16 mouse cellular contexts compared by ENCODE assay signal in the genomic region with DNA sequence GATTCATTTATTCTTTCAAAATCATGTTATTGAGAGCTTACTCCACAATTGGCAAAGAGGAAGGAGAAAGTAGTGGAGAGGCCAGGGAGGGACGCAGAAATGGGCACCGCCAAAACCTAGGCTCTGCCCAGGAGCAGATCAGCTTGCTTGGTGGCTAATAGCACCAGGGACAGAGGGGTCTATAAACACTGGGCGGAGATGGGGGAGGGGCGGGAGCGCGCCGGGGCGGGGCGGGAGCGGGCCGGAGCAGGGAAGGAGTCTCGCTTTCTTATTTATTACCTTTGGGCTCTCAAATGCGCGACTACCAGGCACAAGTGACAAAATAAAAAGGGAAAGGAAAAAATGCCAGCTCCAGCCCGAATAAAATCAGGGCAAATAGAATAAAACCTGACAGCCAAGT. TPM values are rescaled to one million over a fixed set of nuclear protein-coding genes. Genes with fewer than 3 reads are reported as not detected.
A peak's percentile ranks its signal among the peaks of the same experiment; 100 is the strongest.
DNase-seq lines count a peak whose midpoint lies in the region; ATAC-seq and TF ChIP-seq lines count a peak whose summit lies in the region.
"Had no signal": no experiment of that assay in that cellular context is flagged by ENCODE, and none has a peak within 500 bp of the region (broad histone marks: within the 10 kb centered on the region; RNA-seq: fewer than 3 reads in every experiment).

No protein-coding gene starts in this region.

- DNase-seq in embryo, embryonic 9.5 days (ENCODE audit: extremely low spot score): peak; percentile 49
- DNase-seq in embryo, embryonic 10.5 days (ENCODE audit: low spot score): no peak
- no peak for DNase-seq in forebrain, embryonic 14.5 days (ENCODE audit: low spot score)
- DNase-seq in hindbrain, postnatal 0 days (ENCODE audit: low spot score): no peak
- DNase-seq in testis, postnatal 10 days (ENCODE audit: low spot score): no peak
- DNase-seq in right cerebral cortex, postnatal 36 days (ENCODE audit: low spot score in 2 of 2): no peak
- no peak for DNase-seq in liver, postnatal 0 days
- DNase-seq: adrenal gland, postnatal 10 days; cerebellum, postnatal 25 days; gastrocnemius, adult 2 months; kidney, postnatal 10 days; liver; thymus, adult 2 months had no signal

- H3K4me1 ChIP-seq in forebrain, embryonic 14.5 days (ENCODE audit: control insufficient read depth, insufficient read depth, low read length): peaks cover 30% of the 10 kb centered on the region
- peaks cover 20% of the 10 kb centered on the region for H3K4me1 ChIP-seq in hindbrain, postnatal 0 days (ENCODE audit: insufficient read depth, low read length)
- H3K4me1 ChIP-seq in midbrain, embryonic 16.5 days (ENCODE audit: control insufficient read depth, insufficient read depth, low read length): peaks cover 40% of the 10 kb centered on the region
- no peaks in the 10 kb centered on the region for H3K4me1 ChIP-seq in liver, postnatal 0 days (ENCODE audit: insufficient read depth)

- 0 out of 2 replicates have a peak, but pooled peaks cover 6% of the 10 kb centered on the region for H3K27me3 ChIP-seq in forebrain, embryonic 14.5 days (replicated peaks; ENCODE audit: control insufficient read depth, insufficient read depth, low read length)
- H3K27me3 ChIP-seq in hindbrain, postnatal 0 days (ENCODE audit: insufficient read depth, low read length): no peaks in the 10 kb centered on the region
- peaks cover 5% of the 10 kb centered on the region; the same call in 1 of the 2 replicates for H3K27me3 ChIP-seq in midbrain, embryonic 16.5 days (ENCODE audit: control insufficient read depth, insufficient read depth, low read depth, low read length)
- H3K27me3 ChIP-seq in liver, postnatal 0 days (ENCODE audit: insufficient read depth, low read length): peaks cover 67% of the 10 kb centered on the region

- H3K4me2 ChIP-seq in forebrain, embryonic 14.5 days (ENCODE audit: low read length): peak overlapping the region; percentile 36
- peak overlapping the region; percentile 40 for H3K4me2 ChIP-seq in hindbrain, postnatal 0 days (ENCODE audit: low read depth, low read length)
- H3K4me2 ChIP-seq in midbrain, embryonic 16.5 days (ENCODE audit: low read length): peak overlapping the region; percentile 36
- no peak overlapping the region for H3K4me2 ChIP-seq in liver, postnatal 0 days (ENCODE audit: low read depth, low read length)

- under 1% methylated on average over 15 of the region's 15 CpGs for WGBS in forebrain, embryonic 14.5 days
- 5% methylated on average over 15 of the region's 15 CpGs for WGBS in hindbrain, postnatal 0 days
- 1% methylated on average over 15 of the region's 15 CpGs for WGBS in midbrain, embryonic 16.5 days
- 6% methylated on average over 15 of the region's 15 CpGs for WGBS in liver, postnatal 0 days (ENCODE audit: insufficient replicate concordance)

- no peak for TF ChIP-seq CTCF in hindbrain, postnatal 0 days (IDR thresholded peaks at IDR 0.05; ENCODE audit: low read depth)
- TF ChIP-seq CTCF in liver, postnatal 0 days (IDR thresholded peaks at IDR 0.05; ENCODE audit: low read depth): no peak

- no peaks in the 10 kb centered on the region for H3K9me3 ChIP-seq in forebrain, embryonic 14.5 days (replicated peaks; ENCODE audit: control insufficient read depth, low read length)
- no peaks in the 10 kb centered on the region for H3K9me3 ChIP-seq in hindbrain, postnatal 0 days (ENCODE audit: low read length)
- no peaks in the 10 kb centered on the region for H3K9me3 ChIP-seq in midbrain, embryonic 16.5 days (replicated peaks; ENCODE audit: control insufficient read depth, low read length, poor library complexity, severe bottlenecking)
- H3K9me3 ChIP-seq in liver, postnatal 0 days (ENCODE audit: low read length): no peaks in the 10 kb centered on the region

- no peak overlapping the region for H3K4me3 ChIP-seq in forebrain, embryonic 14.5 days (ENCODE audit: low read depth, low read length)
- 0 out of 2 replicates have a peak overlapping the region, but pooled peaks have one; percentile 4 for H3K4me3 ChIP-seq in hindbrain, postnatal 0 days (ENCODE audit: low read length)
- H3K4me3 ChIP-seq in midbrain, embryonic 16.5 days (ENCODE audit: low read depth, low read length): no peak overlapping the region
- no peak overlapping the region for H3K4me3 ChIP-seq in liver, postnatal 0 days (ENCODE audit: low read depth, low read length)
- H3K4me3 ChIP-seq: gastrocnemius, adult 2 months had no signal

- no peak overlapping the region for H3K27ac ChIP-seq in forebrain, embryonic 14.5 days (ENCODE audit: low read depth, low read length)
- no peak overlapping the region for H3K27ac ChIP-seq in hindbrain, postnatal 0 days
- H3K27ac ChIP-seq in midbrain, embryonic 16.5 days (ENCODE audit: low read length): 0 out of 2 replicates have a peak overlapping the region, but pooled peaks have one; percentile 30
- no peak overlapping the region for H3K27ac ChIP-seq in liver, postnatal 0 days (ENCODE audit: low read depth)
- H3K27ac ChIP-seq: gastrocnemius, adult 2 months had no signal

- no peaks in the 10 kb centered on the region for H3K36me3 ChIP-seq in forebrain, embryonic 14.5 days (ENCODE audit: control insufficient read depth, insufficient read depth, low read length)
- no peaks in the 10 kb centered on the region for H3K36me3 ChIP-seq in hindbrain, postnatal 0 days (ENCODE audit: insufficient read depth, low read length)
- no peaks in the 10 kb centered on the region for H3K36me3 ChIP-seq in midbrain, embryonic 16.5 days (ENCODE audit: control insufficient read depth, insufficient read depth, low read length)
- no peaks in the 10 kb centered on the region for H3K36me3 ChIP-seq in liver, postnatal 0 days (replicated peaks; ENCODE audit: insufficient read depth, low read length)

- H3K9ac ChIP-seq in forebrain, embryonic 14.5 days (ENCODE audit: low read length): no peak overlapping the region
- H3K9ac ChIP-seq in hindbrain, postnatal 0 days (replicated peaks; ENCODE audit: low read length): no peak overlapping the region; the same call in 1 of the 2 replicates
- no peak overlapping the region for H3K9ac ChIP-seq in midbrain, embryonic 16.5 days (ENCODE audit: low read depth, low read length)
- no peak overlapping the region for H3K9ac ChIP-seq in liver, postnatal 0 days (replicated peaks)

- ATAC-seq in forebrain, embryonic 14.5 days: peak; percentile 42; the same call in 1 of the 2 replicates
- no peak for ATAC-seq in hindbrain, postnatal 0 days
- ATAC-seq in midbrain, embryonic 16.5 days: no peak
- no peak for ATAC-seq in liver, postnatal 0 days
- ATAC-seq: lung, postnatal 0 days had no signal

- no peak for TF ChIP-seq EP300 in liver, postnatal 0 days (IDR thresholded peaks at IDR 0.05; ENCODE audit: low read depth)

RNA-seq across cellular contexts. Expression of a gene that starts 23.7 kb away (rescaled TPM):
- polyA plus RNA-seq in forebrain, embryonic 14.5 days (2014; fragmentation: Nextera tagmentation; extraction: Ambion mirVana): 4.8 and 4.9 TPM in 2 replicates
- total RNA-seq in hindbrain, postnatal 0 days (2014; rRNA removed): 47.3 and 53.4 TPM in 2 replicates
- polyA plus RNA-seq in hindbrain, postnatal 0 days (2015; fragmentation: Nextera tagmentation; extraction: Ambion mirVana): 16.5 and 19.2 TPM in 2 replicates
- polyA plus RNA-seq in midbrain, embryonic 16.5 days (2015; fragmentation: Nextera tagmentation; extraction: Ambion mirVana): 13.9 and 15.4 TPM in 2 replicates
- not detected in 2 replicates for polyA plus RNA-seq in liver, postnatal 0 days (2015; fragmentation: Nextera tagmentation; extraction: Ambion mirVana)
- total RNA-seq: hematopoietic stem cell, adult 5-6 weeks had no signal
